ENCODE assay signal across 25 mouse cellular contexts in the genomic region with DNA sequence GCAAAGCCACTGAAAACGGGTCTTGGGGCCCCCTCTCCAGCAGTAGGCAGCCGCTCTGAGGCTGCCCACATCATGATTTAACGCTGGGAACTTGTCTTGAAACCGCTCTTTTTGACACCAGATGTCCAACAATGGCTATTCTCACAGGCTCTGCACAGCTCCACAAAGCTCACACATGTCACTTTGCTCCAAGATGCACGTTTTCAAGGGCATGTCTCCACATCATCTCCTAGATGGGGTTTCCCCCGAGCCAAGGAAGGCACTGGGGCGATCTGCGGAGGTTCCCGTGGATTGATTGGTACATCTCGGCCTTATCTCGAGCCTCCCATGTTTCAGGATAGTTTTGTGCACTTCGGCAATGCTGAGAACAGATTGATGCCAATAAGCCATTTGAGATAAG.
DNase-seq lines count a peak whose midpoint lies in the region; ATAC-seq and TF ChIP-seq lines count a peak whose summit lies in the region.
"Had no signal": no experiment of that assay in that cellular context is flagged by ENCODE, and none has a peak within 500 bp of the region (broad histone marks: within the 10 kb centered on the region; RNA-seq: fewer than 3 reads in every experiment).

No protein-coding gene starts in this region.

- no peak overlapping the region for H3K27ac ChIP-seq in hindbrain, embryonic 12.5 days
- no peak overlapping the region for H3K27ac ChIP-seq in hindbrain, embryonic 14.5 days
- H3K27ac ChIP-seq in CH12.LX (ENCODE audit: insufficient read depth, low read depth), result no peak overlapping the region
- peak overlapping the region; percentile 36; the same call in 1 of the 2 replicates for H3K27ac ChIP-seq in limb, embryonic 10.5 days
- H3K27ac ChIP-seq: embryonic facial prominence, embryonic 13.5 days; gastrocnemius, adult 2 months; heart, embryonic 13.5 days; kidney, embryonic 15.5 days; limb, embryonic 13.5 days; liver, embryonic 12.5 days; stomach, postnatal 0 days had no signal

- no peak overlapping the region for H3K9ac ChIP-seq in hindbrain, embryonic 12.5 days
- no peak overlapping the region for H3K9ac ChIP-seq in hindbrain, embryonic 14.5 days
- no peak overlapping the region for H3K9ac ChIP-seq in CH12.LX (ENCODE audit: insufficient read depth, low read depth)
- H3K9ac ChIP-seq: embryonic facial prominence, embryonic 13.5 days; heart, embryonic 13.5 days; kidney, embryonic 15.5 days; limb, embryonic 13.5 days; liver, embryonic 12.5 days had no signal

- 0 out of 2 replicates have a peak, but pooled peaks cover 6% of the 10 kb centered on the region for H3K4me1 ChIP-seq in hindbrain, embryonic 12.5 days
- 0 out of 2 replicates have a peak, but pooled peaks cover 4% of the 10 kb centered on the region for H3K4me1 ChIP-seq in hindbrain, embryonic 14.5 days (replicated peaks; ENCODE audit: control insufficient read depth, insufficient read depth, low read length)
- peaks cover 14 to 30% of the 10 kb centered on the region in 2 experiments for H3K4me1 ChIP-seq in CH12.LX (ENCODE audit: control insufficient read depth in 1 of 2, insufficient read depth in 2 of 2)
- H3K4me1 ChIP-seq in limb, embryonic 10.5 days, result peaks cover 18% of the 10 kb centered on the region
- H3K4me1 ChIP-seq: embryonic facial prominence, embryonic 13.5 days; heart, embryonic 13.5 days; kidney, embryonic 15.5 days; liver, embryonic 12.5 days had no signal

- no peak for TF ChIP-seq CTCF in CH12.LX (conservative IDR thresholded peaks at IDR 0.05 in 1 of 2, IDR thresholded peaks at IDR 0.05 in 1 of 2; ENCODE audit: low read depth in 2 of 2, low read length in 2 of 2)

- dilution Hi-C loops in CH12.LX (cut with MboI; ENCODE audit: extremely low pct_ligation_motif_present, extremely low pct_unique_long_range_greater_than_20kb, low sequenced_read_pairs), result no loop called here

- no peaks in the 10 kb centered on the region for H3K9me3 ChIP-seq in hindbrain, embryonic 12.5 days (replicated peaks)
- no peaks in the 10 kb centered on the region for H3K9me3 ChIP-seq in hindbrain, embryonic 14.5 days (ENCODE audit: control insufficient read depth, low read length)
- H3K9me3 ChIP-seq in CH12.LX (replicated peaks; ENCODE audit: low read length), result no peaks in the 10 kb centered on the region
- no peaks in the 10 kb centered on the region for H3K9me3 ChIP-seq in limb, embryonic 10.5 days (replicated peaks)
- H3K9me3 ChIP-seq: embryonic facial prominence, embryonic 13.5 days; heart, embryonic 13.5 days; kidney, embryonic 15.5 days; limb, embryonic 13.5 days; liver, embryonic 12.5 days had no signal

- H3K4me2 ChIP-seq in hindbrain, embryonic 12.5 days (replicated peaks), result no peak overlapping the region
- no peak overlapping the region for H3K4me2 ChIP-seq in hindbrain, embryonic 14.5 days (replicated peaks)
- H3K4me2 ChIP-seq in CH12.LX (ENCODE audit: insufficient read depth, low read depth, poor library complexity, severe bottlenecking), result no peak overlapping the region
- H3K4me2 ChIP-seq: embryonic facial prominence, embryonic 13.5 days; heart, embryonic 13.5 days; kidney, embryonic 15.5 days; limb, embryonic 13.5 days; liver, embryonic 12.5 days had no signal

- no peak for TF ChIP-seq RAD21 in CH12.LX (IDR thresholded peaks at IDR 0.05; ENCODE audit: low read depth, low read length)

- in situ Hi-C loops in CH12.LX (cut with MboI; ENCODE audit: low pct_ligation_motif_present, low pct_unique_long_range_greater_than_20kb, low sequenced_read_pairs), result no loop called here

- H3K79me2 ChIP-seq in CH12.LX (replicated peaks; ENCODE audit: control insufficient read depth, extremely low read depth, insufficient read depth, poor library complexity, severe bottlenecking), result no peaks in the 10 kb centered on the region

- H3K27me3 ChIP-seq in hindbrain, embryonic 12.5 days, result no peaks in the 10 kb centered on the region
- H3K27me3 ChIP-seq in hindbrain, embryonic 14.5 days (ENCODE audit: control insufficient read depth, insufficient read depth, low read length), result no peaks in the 10 kb centered on the region
- no peaks in the 10 kb centered on the region for H3K27me3 ChIP-seq in CH12.LX (replicated peaks)
- H3K27me3 ChIP-seq in limb, embryonic 10.5 days (ENCODE audit: low read depth, poor library complexity, severe bottlenecking), result no peaks in the 10 kb centered on the region
- H3K27me3 ChIP-seq: embryonic facial prominence, embryonic 13.5 days; heart, embryonic 13.5 days; kidney, embryonic 15.5 days; limb, embryonic 13.5 days; liver, embryonic 12.5 days had no signal

- peak; percentile 24 for DNase-seq in embryo, embryonic 10 days (ENCODE audit: low spot score)
- no peak for DNase-seq in embryo, embryonic 10.5 days (ENCODE audit: low spot score)
- no peak for DNase-seq in hindbrain, embryonic 14.5 days (ENCODE audit: low spot score)
- DNase-seq in CH12.LX (ENCODE audit: extremely low read depth), result no peak
- peak; percentile 33 for DNase-seq in limb, embryonic 10.5 days (ENCODE audit: low spot score)
- no peak for DNase-seq in thymus, postnatal 25 days
- DNase-seq in heart, adult 11 months, result no peak
- DNase-seq: adrenal gland, postnatal 14 days; cerebellum, adult 9-10 months; gastrocnemius, adult 2 months; kidney, adult 11 months; kidney, postnatal 36 days; layer of hippocampus, postnatal 36 days; lung, adult 2 months; lung, postnatal 14 days; thymus, adult 2 months had no signal

- TF ChIP-seq EP300 in CH12.LX (IDR thresholded peaks at IDR 0.05; ENCODE audit: low read length), result no peak

- no peak for TF ChIP-seq POLR2A in CH12.LX (IDR thresholded peaks at IDR 0.05; ENCODE audit: low read depth, low read length)

- no peaks in the 10 kb centered on the region for H3K36me3 ChIP-seq in hindbrain, embryonic 12.5 days
- H3K36me3 ChIP-seq in hindbrain, embryonic 14.5 days (replicated peaks; ENCODE audit: control insufficient read depth, insufficient read depth), result no peaks in the 10 kb centered on the region
- H3K36me3 ChIP-seq in CH12.LX (replicated peaks in 1 of 2; ENCODE audit: control insufficient read depth in 1 of 2, insufficient read depth in 1 of 2, low read length in 1 of 2), result no peaks in the 10 kb centered on the region
- H3K36me3 ChIP-seq in limb, embryonic 10.5 days, result no peaks in the 10 kb centered on the region
- H3K36me3 ChIP-seq: embryonic facial prominence, embryonic 13.5 days; heart, embryonic 13.5 days; kidney, embryonic 15.5 days; limb, embryonic 13.5 days; liver, embryonic 12.5 days had no signal

- 53% methylated on average over 12 of the region's 12 CpGs for WGBS in hindbrain, embryonic 12.5 days
- 51% methylated on average over 12 of the region's 12 CpGs for WGBS in hindbrain, embryonic 14.5 days
- 44% methylated on average over 12 of the region's 12 CpGs for WGBS in limb, embryonic 10.5 days

- H3K4me3 ChIP-seq in hindbrain, embryonic 12.5 days, result no peak overlapping the region
- no peak overlapping the region for H3K4me3 ChIP-seq in hindbrain, embryonic 14.5 days (replicated peaks; ENCODE audit: low read length)
- no peak overlapping the region for H3K4me3 ChIP-seq in CH12.LX (replicated peaks in 1 of 3; ENCODE audit: low read depth in 2 of 3, low read length in 2 of 3, poor library complexity in 1 of 3)
- no peak overlapping the region for H3K4me3 ChIP-seq in limb, embryonic 10.5 days
- H3K4me3 ChIP-seq: embryonic facial prominence, embryonic 13.5 days; erythroblast, embryonic 14.5 days; gastrocnemius, adult 2 months; heart, embryonic 13.5 days; kidney, embryonic 15.5 days; limb, embryonic 13.5 days; liver, embryonic 12.5 days had no signal

- peak; percentile 61; the same call in 1 of the 2 replicates for ATAC-seq in hindbrain, embryonic 12.5 days (ENCODE audit: low FRiP score)
- no peak for ATAC-seq in hindbrain, embryonic 14.5 days (ENCODE audit: low FRiP score)
- ATAC-seq: forebrain, embryonic 14.5 days; liver, embryonic 12.5 days had no signal

TF ChIP-seq in CH12.LX, 34 proteins besides CTCF, POLR2A, EP300 and RAD21:
- TF ChIP-seq TBP (conservative IDR thresholded peaks at IDR 0.05; ENCODE audit: low read depth, low read length) (no peak), BHLHE40 (IDR thresholded peaks at IDR 0.05; ENCODE audit: low read depth, low read length) (peak; percentile 39)

Comparison
In these comparisons a context has a peak if more than half of its experiments do, and no peak if none do; other contexts are left out.
1. DNase-seq: peak in embryo, embryonic 10 days (single experiment) and limb, embryonic 10.5 days (single experiment); none in embryo, embryonic 10.5 days (single experiment), hindbrain, embryonic 14.5 days (single experiment), CH12.LX (single experiment), thymus, postnatal 25 days (single experiment) and heart, adult 11 months (single experiment).